Mouse (Mus musculus) bone marrow macrophage, adult 2 months (primary cell): ENCODE measurements around the gene Wnt9a.

Source experiments
- CTCF ChIP-seq: IDR thresholded peaks from 2 replicates; pipeline ENCODE4 v1.5.1; 2012; ENCODE audit warnings: low read depth, mild to moderate bottlenecking, low read length, moderate library complexity
- POLR2A ChIP-seq: IDR thresholded peaks from 2 replicates; pipeline ENCODE4 v1.6.1; 2012; ENCODE audit warnings: mild to moderate bottlenecking, low read depth, low read length, borderline replicate concordance

- TF ChIP-seq POLR2A (no peak), CTCF (no peak)
Measured at GRCm38 (mm10) chr11:59300185-59300584, 6.5 kb upstream of the Wnt9a start.
